Mouse (Mus musculus) erythroid progenitor cell, adult 5-6 weeks (primary cell): ENCODE data around the gene Fgd6. TPM values are rescaled to one million over a fixed set of nuclear protein-coding genes. Genes with fewer than 3 reads are reported as not detected.

ENCODE experiments used
- ATAC-seq: replicated peaks from 2 replicates; pipeline ENCODE4 v1.8.0; 2016; ENCODE audit warnings: moderate number of reproducible peaks, mild to moderate bottlenecking, moderate TSS enrichment, inconsistent platforms; ENCODE audit not compliant: poor library complexity, low FRiP score, severe bottlenecking
- total RNA-seq, 2 experiments: library from RNA; stranded (forward) in 1 of 2; stranded (reverse) in 1 of 2; fragments of 150-400 nt in 1 of 2; fragments of 186-747, 209-891 nt in 1 of 2; gene quantifications; 2 replicates each; pipeline versions ENCODE4 v1.2.3 to v1.2.4; 2015 to 2017; ENCODE audit warnings: low replicate concordance in 2 of 2

Gene Fgd6
- total RNA-seq, 2 experiments from 2014 or later: 13.0 to 13.7 TPM

- ATAC-seq: no peak
Measured at GRCm38 (mm10) chr10:94038366-94039260, 2.8 kb downstream of the Fgd6 start.

DNA sequence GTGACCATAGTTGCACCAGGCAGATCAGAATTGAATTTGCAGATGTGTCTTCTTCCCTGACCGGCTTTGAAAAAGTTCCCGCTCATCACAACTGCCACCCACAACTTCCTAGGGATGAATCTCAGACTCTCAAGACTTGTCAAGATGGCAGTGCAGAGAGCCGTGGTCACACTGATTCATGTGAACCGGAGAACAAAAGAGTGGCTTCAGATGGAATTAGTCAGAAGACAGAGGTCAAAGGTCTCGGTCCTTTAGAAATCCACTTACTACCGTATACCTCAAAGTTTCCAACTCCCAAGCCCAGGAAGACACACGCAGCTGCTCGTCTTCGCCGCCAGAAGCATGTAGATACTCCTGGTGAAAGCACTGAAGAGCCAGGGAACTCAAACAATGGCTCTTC lies 8.1 kb downstream of the Fgd6 start:
- no peak for ATAC-seq

DNA sequence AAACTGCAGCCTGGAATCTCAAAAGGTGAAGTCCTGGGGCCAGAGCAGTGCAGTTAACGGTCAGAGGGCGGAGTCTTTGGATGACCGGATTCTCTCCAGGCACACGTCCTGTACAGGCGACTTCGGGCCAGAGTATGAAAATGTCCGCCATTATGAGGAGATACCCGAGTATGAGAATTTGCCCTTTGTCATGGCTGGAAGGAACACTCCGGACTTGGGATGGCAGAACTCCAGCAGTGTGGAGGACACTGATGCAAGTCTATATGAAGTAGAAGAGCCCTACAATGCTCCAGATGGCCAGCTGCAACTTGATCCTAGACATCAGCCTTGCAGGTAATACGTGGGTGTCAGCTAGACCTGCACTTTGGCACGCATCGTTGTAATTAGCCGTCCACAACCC lies 9.5 kb downstream of the Fgd6 start:
- ATAC-seq: no peak

DNA sequence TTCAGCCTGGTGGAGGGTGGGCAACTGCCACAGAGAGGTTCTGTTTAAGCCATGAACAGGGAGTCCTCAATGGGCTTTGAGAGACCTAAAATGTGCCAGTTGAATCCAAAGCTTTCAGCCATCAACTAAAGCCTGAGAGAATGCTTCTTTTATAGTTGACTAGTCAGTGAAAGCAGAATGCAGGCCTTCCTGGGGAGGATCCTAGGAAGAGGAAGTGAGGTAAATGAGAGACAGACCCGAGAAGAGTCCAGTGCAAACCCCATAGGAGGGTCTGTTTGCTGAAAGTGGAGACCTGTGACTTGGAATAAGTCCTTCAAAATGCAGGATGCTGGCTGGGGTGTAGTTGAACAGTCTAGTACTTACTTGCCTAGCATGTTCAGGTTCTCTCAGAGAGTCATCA lies 11.2 kb downstream of the Fgd6 start:
- no peak for ATAC-seq

DNA sequence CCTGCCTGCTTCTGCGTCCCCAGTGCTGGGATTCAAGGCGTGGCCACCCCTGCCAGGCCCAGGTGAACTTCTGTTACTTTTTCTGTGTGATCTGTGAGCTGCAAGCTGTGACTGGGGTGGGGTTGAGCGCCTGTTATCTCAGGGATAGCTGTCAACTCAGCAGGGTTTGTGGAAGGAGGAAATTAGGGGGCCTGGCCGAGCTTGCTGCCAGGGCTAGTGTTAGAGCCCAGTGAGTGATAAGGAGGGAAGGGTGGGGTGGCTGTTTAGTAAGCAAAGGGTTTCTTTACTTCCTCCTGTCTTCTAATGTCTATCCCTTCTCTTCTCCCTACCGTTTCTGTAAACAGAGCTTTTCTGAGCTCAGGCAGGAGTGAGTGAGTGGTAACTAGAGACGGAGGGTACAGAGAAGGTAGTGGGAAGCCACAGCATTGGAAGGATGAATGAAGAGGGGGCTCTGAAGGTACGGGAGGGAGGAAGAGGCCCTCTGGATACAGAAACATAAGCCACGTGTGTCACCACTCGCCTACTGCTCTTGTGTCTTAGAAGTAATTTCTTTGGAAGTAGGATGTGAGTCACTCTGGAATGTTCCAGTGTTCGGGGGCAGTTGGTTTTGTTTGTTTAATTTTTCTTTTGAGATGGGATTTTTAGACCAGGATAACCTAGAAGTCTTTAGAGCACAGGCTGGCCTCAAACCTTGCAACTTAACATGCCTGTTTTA lies 12.2 kb downstream of the Fgd6 start:
- ATAC-seq: peak; percentile 95

DNA sequence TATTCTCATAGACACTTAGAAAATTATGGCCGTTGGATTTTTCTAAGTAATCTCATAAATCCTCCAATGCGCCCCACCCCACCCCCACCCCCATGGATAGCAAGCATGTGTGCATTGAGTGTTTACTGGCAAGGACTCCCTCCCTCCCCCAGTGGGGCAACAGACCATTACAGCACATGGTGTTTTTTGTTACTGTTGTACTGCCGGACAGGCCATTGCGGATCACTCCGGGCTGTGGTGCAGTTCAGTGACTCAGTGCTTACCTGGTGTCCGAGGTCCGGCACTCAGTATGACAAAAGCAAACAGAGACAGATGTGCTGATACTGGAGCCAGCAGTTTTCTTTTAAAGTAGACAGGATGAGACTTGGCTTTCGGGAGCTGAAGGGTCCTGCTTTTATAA lies 13.3 kb downstream of the Fgd6 start:
- ATAC-seq: no peak

- no peak for ATAC-seq
Measured at GRCm38 (mm10) chr10:94050736-94051135, 14.9 kb downstream of the Fgd6 start.

- no peak for ATAC-seq
Measured at GRCm38 (mm10) chr10:94056487-94056886, 20.7 kb downstream of the Fgd6 start.

DNA sequence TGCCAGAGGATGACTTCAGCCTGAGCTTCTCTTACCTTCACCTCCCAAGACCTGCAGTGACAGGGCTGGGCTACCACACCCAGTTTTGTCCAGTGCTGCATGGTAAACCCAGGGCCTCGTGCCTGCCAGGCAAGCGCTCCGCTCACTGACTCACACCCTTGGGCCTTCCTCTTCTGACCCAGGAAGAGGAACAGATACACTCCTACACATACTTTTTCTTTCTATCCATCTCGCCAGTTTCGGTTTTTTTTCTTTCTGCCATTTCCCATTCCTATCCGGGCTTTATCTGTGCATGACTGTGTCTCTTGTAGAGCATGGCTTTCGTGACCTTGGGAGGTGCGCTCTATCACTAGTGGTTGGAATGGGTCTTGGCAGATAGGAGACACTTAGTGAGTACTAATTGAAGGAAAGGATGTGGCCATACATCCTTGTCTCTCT lies 23.8 kb downstream of the Fgd6 start:
- no peak for ATAC-seq

GRCm38 (mm10) chr10:94060190-94060589 lies 24.4 kb downstream of the Fgd6 start:
- ATAC-seq: no peak

DNA sequence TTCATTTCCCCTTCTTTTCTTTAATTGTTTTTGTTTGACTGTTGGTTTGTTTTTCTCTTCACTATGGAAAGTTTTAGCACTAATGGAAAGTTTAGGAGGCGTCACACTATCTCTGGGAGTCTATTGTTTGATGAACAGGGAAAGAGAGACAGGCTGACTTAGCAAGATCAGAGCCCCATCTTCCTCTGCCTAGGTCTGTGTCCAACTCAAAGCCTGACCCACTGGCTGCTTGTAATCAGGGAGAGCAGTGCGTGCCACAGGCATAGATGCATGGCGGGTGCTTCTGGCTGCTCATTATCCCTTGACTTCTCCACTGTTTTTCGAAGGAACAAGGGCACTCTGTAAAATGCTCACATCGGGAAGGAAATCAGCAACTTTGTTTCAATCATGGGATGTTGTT lies 26.6 kb downstream of the Fgd6 start:
- no peak for ATAC-seq

DNA sequence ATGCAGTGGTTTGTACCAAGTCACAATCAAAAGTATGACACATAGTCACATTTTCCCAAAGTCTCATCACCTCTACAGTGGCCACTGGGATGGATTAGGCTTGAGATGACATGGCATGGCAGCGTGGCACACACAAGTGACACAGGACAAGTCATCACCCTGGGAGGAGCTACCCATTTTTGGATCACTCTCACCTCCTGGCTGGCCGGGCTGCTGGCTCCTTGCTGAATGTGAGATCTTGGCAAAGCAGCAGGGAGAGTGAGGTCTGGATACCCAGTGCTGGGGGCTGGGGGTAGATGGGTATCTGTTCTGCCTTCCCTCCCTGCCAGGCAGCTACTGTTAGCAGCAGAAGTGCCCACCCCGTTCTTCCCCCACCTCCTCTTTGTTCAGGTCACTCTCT lies 31.1 kb downstream of the Fgd6 start:
- ATAC-seq: no peak

- no peak for ATAC-seq
Measured at GRCm38 (mm10) chr10:94068701-94069100, 32.9 kb downstream of the Fgd6 start.

DNA sequence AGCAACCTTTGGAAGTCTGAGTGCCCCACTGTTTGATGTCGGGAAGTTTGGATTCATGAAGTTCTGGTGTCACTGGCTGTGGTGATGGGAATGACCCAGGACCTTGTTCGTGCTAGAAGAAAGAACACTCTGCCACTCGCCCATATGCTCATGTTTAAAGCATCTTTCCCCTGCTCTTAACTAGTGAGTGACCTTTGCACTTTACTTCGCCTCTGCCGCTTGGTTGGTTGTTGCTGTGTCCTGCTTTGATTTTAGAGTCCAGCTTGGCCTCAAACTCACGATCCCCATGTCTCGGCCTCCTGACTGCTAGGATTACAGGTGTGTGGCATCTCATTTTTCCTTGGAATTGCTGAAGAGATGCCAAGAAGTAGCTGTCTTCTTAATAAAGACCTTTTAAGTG lies 35.8 kb downstream of the Fgd6 start:
- ATAC-seq: no peak

DNA sequence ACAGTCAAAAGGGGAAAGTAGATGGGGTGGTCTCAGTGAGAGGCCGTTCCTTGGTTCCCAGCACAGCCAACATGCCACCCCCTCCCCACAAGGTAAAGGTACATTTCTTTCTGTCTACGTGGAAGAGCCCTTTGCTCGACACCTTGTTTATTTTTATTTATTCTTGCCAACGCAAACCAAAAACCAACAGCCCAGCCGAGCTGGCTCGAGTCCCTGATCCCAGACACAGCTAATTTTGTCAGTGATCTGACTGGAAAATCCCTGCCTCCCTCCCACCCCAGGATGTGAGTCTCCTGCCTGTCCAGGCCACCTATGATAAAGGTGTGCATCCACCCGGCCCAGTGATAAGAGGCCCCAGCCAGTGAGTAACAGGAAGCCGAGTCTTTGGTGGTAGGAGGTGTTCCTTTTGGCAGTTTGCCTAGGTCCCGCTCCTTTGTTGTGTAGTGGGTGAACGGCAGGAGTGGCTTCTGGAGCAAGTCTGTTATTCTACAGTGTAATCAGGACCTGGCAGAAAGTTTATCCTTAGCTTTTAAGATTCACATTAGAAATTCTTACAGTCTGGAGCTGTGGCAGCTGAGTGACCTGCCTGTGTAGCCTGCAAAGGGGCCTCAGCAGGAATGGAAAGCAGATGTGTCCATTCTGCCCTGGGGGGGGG lies 36.6 kb downstream of the Fgd6 start:
- peak; percentile 64 for ATAC-seq

GRCm38 (mm10) chr10:94072916-94073465 lies 37.2 kb downstream of the Fgd6 start:
- ATAC-seq: peak; percentile 59; the same call in 1 of the 2 replicates

DNA sequence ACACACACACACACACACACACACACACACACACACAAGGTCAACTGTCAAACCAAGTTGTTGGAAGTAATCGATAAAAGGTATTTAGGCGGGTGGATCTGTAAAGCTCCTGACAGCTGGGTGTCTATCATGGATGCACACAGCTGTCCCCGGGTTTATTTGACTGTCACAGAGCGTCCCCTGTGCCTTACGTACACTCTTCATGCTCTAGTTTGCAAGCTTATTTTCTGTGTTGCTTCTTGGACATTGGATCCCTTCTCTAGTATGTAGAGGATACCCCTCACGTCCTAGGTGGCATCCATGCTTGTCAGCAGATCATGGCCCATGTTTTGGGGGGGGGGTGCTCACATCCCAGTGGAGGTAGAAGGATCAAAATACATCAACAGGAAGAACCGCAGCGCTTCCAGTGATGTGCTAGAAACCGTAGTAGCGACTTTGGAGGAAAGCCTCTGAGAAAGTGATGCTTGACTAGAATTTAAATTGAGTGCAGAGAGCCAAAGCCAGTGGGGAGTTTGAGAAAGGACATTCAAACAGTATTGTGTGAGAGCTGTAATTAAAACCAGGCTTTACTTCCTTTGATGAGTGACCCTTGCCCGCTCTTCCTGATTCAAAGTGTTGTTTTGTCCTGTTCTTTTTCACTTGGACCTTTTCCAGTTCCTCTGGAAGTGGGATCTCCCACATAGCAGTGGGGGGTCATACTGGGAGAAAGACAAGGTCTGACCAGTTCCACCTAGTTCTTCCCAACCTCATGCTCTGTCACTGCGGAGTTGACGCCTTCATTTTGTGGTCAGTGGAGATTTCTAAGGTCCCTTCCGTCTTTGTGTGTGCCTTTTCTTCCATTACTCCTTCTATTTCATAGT lies 41.4 kb downstream of the Fgd6 start:
- no peak for ATAC-seq

DNA sequence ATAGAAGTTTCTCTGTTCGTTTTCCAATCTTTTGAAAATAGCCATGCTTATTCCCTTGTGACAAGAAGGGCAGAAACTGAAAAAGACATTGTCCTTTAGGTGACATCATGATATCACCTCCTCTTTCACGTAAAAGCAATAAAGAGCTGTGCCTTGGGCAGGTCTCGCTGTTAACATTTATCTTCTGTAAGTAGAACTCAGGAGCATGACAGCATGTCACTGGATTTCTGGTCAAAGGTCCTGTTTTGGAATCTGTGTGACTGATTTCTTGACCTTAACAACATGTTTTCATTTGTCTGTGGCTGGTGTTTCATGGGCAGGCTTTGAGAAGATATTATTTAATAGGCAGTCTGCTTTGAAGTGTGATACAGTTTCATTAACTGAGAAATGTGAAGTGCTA lies 44.9 kb downstream of the Fgd6 start:
- no peak for ATAC-seq

DNA sequence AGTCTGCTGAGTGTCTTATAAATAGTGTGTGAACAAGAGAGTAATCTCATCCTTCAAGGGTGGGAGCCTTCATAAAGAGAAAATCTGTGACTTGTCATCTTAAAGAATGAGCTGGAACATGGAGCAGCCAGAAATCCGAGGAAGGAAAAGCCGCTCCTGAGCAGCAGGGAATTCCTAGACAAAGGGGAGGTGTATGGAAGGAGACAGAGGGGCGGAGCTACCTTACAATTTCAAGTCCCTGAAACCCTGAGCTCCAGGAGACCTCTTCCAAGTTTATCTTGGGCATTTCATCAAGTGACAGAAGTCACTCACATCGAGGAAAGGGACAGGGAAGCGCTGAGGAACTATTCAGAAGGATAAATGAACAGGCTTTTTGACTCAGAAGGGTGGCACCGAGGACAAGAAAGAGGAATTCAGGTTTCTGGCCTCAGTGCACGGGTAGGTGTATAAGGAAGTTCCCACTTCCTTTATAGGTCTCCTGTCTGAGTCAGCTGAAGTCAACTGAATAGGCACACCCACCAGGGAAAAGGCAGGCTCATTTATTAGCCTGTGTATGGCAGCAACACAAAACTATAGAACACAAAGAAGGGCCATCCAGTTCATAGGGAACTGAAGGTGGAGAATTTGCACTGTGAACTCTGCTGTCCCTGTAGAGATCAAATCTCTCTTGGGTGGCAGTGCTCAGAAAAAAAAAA lies 46.4 kb downstream of the Fgd6 start:
- ATAC-seq: no peak
